Mouse (Mus musculus): ENCODE measurements around the gene Whrn.

GRCm38 (mm10) chr4:63475208-63475607, 20.6 kb downstream of the Whrn start:
- TF ChIP-seq CTCF (IDR thresholded peaks at IDR 0.05; ENCODE audit: low read depth, low read length) (no peak), POLR2A (IDR thresholded peaks at IDR 0.05; ENCODE audit: borderline replicate concordance, low read depth, low read length) (no peak)

All from bone marrow macrophage, adult 2 months (primary cell).